Mouse (Mus musculus) cerebellum, postnatal 36 days (tissue): Measurements from ENCODE around the gene Aacs.
"Not testable (repeated sequence)": the region's sequence is repeated elsewhere in the genome, so short reads cannot be mapped to it uniquely, and the experiment has no call there.

Experiments used
- DNase-seq, 2 experiments: peaks; one replicate each; pipeline ENCODE4 v3.0.0; 2021 to 2022; ENCODE audit warnings: mixed read lengths in 2 of 2

Gene Aacs

DNA sequence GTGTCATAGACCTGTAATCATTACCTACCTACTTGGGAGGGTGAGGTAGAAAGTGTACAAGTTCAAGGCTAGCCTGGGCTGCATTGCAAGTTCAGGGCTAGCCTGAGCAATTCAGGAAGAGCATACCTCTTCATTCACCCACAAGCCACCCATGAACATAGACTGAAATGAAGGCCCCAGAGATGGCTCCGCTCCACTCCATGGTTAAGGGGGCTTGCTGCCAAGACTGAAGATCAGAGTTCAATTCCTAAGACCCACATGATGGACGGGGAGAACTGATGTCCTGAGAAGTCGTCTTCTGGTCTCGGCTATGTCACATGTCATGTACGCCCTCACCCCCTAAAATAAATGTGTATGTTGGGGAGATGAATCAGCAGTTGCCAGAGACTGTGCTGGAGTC lies 9.1 kb upstream of the Aacs start:
- DNase-seq: no peak

DNA sequence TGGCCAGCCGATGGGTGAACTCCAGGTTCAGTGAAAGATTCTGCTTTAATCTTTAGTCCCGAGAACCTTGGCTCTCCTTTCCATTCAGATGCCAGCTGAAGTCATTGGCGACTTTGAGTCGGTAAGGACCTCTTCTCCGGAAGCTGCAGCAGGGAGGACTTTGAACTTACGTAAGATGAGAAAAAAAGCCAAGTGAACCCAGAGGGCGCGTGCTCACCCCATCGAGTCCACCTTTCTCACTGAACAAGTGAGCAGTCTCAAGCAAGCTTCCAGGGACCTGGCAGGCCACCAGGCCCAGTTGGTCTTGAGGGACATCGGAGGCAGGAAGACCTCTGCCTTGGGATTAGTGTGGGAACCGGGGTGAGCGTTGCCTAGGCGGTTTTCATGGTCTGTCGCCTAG lies 8.4 kb upstream of the Aacs start:
- no peak for DNase-seq

DNA sequence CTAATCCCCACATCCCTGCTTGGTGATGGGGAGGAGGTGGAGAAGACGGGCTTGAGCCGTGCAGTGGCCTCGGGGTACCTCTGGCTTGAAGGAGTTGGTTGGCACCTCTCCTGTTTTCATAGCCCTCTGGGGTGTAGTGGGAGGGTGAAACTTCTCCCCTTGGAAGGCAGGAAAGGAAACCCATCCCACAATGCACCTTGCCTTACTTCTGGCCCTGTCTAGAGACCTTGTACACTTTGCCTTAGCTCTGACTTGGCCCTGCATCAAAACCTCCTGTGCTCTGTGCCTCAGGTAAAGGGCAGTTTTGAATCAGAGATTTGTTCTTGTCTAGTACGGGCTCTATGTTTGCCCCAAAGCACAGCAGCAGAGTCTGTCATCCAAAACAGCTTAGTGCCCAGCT lies 4.9 kb upstream of the Aacs start:
- DNase-seq: no peak

DNA sequence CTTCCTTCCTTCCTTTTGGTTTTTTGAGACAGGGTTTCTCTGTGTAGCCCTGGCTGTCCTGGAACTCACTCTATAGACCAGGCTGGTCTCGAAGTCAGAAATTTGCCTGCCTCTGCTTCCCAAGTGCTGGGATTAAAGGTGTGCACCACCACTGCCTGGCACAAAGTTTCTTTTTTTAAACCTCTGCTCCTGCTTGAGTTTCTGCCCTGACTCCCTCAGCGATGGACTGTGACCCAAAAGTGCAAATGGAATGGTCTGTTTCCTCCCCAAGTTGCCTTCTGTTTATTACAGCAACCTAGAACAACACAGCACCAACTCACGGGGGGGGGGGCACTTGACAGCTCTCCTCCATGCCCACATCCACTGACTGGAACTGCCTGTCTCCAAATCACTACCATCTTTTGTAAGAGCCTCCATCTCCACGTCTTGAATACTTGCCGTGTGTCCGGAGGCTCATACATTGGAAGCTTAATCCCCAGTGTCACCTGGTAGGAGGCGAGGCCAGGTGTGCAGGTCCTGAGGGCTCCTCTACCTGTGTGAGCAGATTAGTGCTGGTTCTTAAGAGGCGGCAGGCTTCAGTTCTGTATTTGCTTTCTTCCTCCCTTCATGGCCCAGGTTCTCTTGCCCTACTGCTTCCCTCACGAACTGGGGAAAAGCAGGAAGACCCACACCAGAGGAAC lies 2.7 kb upstream of the Aacs start:
- DNase-seq: no peak

DNA sequence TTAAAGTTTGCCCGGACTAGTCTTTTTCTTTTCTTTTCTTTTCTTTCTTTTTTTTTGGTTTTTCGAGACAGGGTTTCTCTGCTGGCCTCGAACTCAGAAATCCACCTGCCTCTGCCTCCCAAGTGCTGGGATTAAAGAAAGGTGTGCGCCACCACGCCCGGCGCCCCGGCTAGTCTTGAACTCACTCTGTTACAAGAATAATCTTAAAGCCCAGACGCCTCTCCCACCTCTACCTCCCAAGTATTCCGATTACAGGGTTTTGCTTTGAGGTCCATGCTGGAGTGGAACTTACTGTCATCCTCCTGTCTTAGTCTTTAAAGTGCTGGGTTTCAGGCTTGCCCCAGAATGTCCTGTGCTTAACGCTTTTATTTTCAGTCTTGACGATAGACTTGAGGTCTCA lies 584 bp upstream of the Aacs start:
- DNase-seq: no peak

DNA sequence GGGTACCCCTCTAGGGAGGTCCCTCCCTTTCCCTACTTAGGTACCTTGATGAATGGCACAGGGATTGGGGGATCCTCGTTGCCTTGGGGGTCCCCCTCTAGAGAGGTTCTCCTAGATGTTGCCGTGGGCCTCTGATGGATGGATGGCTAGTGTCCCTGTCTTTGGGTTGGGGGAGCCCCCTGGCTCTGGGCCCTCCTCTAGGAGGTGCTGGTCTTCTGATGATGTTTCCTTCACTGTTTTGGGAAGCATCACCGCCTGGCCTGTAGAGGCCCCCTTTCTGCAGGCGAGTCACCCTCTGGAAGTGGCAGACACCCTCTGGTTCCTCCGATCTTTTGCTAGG lies 642 bp downstream of the Aacs start:
- peak in 1 of 2 experiments; percentile 46 for DNase-seq

DNA sequence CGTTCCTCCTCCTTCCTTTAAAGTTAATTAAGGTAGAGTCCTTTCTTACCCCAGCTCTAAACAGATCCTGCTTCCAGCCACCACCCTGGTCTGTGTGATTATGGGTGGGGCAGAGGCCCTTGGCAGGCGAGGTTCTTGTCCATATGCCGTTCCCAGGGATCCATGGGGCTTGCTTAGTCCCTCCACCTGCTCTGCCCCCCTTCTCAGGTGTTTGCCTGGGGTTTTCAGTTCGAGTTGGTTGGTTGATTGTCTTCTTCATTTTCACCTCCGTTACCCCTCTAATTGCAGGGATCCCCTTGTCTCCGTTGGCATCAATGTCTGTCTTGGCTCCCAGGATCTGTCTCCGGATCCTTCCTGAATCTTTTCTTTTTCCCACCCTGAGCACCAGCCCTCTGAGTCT lies 1.2 kb downstream of the Aacs start:
- DNase-seq: peak; percentile 59

DNA sequence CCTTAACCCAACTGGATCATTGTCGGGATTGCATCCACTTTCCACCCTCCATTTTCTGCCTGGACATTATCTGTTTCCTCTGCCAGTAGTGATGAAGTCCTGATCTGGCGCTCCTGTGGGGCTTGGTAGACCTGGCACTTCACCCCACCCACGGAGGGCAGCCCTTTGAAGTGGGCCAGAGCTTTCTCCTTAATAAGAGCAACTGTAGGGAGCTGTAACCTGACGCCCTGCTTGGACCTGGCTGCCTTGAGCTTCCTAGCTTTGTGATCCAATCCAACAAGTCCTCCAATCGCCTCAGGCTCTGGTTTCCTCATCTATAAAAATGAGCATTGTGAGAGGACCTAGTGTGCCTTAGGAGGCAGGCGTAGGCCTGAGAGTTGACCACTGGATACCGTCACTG lies 1.9 kb downstream of the Aacs start:
- no peak for DNase-seq

DNA sequence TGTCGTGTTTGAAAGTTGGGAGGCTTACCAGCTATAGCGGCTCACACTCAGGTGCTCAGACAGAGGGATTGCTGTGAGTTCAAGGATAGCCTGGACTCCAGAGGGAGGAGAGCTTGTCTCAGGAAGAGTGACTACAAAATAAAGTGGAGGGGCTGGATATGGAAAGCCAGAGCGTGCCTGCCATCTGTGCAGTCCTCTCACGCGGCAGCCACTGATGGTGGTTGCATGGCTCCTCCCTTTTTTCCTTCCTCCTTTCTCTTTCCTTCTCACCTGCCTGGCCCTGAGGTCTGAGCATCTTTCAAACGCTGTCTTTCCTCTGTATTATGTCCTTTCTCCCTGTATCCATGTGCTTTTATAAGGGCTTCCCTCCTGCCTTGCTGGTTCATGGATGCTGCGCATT lies 2.4 kb downstream of the Aacs start:
- no peak for DNase-seq

DNA sequence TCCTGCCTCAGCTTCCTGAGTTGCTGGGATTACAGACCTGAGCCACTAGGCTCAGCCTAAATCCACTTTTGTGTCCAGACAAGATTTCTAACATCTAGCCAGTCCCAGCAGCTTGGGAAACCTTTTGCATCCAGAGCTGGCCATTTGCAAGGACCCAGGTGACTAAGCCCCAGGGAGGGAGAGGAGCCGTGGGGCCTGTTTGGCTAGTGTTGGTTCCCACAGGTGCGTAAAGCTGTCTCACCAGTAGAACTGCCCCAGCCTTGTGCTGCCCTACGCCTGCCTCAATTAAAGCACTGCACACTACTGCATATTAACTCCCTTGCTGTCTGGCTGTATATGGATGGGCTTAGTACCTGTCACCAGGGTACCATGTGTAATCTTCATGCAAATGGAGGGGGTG lies 3.8 kb downstream of the Aacs start:
- DNase-seq: no peak

DNA sequence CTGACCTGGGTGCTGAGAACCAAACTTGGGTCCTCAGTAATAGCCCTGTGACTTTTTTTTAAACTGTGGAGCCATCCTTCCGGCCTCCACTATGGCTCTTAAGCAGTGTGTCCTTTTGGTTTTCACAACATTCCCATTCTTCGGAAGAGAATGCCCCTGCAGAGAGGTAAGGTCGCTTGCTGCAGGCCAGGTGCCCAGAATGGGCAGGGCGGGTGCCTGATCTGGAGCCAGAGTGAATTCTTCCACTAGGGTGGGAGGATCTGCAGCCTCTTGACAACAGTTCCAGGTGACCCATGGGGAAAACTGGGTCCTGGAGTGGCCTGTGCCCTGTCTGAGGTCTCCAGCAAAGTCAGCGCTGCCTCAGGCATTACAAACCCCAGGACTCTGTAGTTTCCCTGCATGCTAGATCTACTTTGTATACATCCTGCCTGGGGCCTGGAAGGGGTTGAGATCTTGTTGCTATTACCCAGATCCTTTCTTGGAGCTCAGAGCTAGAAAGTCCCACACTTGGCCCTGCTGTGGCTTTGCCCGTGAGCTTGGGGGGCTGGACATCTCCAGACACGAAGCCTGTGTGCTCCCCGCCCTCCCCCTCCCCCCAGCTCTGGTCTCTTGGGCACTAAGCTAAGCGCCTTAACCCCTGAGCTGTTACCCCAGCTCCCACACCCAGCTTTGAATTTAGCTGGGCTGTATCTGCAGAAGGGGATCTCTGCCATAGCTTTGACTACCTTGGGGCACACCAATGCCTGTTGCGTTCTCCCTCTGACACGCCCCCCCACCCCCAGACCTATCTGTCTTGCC lies 5.0 kb downstream of the Aacs start:
- DNase-seq: no peak

DNA sequence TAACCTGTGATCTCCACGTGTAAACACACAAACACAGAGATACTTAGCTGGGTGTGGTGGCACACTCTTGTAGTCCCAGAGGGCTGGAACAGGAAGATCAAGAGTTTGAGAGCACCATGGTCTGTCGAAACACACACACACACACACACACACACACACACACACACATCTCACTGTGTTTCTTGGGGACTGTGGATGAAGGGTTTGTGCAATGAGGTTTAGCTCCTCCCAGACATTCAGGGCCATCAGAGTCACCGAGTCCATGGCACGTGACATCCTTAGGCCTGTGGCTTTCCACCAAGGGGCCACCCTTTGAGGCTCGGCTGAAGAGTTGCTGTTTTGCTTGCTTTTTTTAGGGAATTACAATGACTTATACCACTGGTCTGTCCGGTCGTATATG lies 6.9 kb downstream of the Aacs start:
- DNase-seq: no peak

DNA sequence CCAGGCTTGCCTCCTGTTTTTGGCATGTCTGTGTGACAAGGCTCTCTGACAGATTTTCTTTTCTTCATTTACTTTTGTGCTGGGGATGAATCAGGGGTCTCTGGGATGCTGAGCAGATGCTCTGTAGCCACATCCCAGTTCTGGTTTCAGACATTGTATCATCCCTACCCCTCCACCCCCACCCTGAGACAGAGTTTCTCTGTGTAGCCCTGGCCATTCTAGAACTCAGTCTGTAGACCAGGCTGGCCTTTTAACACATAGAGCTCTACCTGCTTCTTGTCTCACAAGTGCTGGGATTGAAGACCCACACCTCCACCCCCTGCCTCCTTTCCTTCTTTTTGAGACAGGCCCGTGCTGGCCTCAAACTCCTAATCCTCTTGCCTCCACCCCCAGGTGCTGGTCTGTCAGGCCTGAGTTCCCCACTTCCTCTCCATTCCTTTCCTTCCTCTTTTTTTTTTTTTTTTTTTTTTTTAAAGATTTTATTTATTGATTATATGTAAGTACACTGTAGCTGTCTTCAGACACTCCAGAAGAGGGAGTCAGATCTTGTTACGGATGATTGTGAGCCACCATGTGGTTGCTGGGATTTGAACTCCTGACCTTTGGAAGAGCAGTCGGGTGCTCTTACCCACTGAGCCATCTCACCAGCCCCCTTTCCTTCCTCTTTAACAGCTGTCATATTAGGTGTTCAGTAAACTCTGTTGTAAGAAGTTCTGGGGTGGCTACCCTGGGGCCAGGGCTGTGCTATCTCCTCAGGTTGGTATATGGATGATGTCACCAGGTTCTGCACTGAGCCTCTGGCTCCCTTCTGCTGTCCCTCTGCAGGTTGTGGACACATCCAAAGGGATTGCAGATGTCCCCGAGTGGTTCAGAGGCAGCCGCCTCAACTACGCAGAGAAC lies 8.3 kb downstream of the Aacs start:
- DNase-seq: no peak

DNA sequence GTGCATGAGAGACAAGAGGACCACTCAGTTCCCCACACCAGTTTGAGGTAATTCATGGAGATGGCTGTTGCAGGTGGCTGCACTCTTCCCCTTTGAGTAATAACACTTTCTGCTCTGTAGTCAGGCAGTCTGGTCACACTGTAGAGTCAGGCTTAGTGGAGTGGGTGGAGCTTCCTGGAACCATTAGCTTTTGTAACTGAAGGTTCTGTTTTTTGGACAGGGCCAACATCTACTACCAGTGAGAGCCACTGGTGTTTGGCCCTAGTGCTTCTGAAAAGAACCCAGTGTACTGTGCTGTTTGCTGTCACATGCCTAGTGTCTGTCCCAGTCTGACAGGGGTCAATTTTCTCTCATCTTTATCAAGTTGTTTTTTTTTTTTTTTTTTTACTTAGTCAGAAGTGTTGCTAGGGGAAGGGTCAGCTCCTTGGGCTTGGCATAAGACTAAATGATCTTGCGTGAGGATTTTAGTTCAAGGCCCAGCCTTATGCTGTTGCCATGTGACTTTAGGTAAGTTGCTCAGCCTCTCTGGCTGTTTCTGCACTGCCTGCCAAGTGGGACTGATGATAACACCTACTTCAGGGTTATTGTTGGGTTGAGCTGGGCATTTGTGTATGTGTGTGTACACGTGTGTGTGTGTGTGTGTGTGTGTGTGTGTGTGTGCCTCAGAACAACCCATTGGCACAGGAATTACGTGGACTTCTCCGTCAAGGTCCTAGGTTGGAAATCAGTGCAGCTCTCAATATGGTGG lies 9.6 kb downstream of the Aacs start:
- DNase-seq: no peak

DNA sequence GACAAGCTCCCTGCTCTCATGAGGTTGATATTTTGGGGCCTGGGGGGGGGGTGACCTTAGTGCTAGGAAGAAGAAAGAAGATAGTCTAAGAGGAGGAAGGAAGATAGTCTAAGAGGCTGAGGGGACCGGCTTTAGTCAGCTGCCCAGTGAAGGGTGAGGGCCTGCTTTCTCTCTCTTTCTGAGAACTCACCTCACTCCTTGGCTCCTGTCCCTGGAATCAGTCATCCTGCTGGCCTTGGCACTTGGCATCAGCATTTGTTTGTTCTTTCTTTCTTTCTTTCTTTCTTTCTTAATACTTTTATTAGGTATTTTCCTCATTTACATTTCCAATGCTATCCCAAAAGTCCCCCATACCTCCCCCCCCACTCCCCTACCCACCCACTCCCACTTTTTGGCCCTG lies 10.5 kb downstream of the Aacs start:
- DNase-seq: no peak

DNA sequence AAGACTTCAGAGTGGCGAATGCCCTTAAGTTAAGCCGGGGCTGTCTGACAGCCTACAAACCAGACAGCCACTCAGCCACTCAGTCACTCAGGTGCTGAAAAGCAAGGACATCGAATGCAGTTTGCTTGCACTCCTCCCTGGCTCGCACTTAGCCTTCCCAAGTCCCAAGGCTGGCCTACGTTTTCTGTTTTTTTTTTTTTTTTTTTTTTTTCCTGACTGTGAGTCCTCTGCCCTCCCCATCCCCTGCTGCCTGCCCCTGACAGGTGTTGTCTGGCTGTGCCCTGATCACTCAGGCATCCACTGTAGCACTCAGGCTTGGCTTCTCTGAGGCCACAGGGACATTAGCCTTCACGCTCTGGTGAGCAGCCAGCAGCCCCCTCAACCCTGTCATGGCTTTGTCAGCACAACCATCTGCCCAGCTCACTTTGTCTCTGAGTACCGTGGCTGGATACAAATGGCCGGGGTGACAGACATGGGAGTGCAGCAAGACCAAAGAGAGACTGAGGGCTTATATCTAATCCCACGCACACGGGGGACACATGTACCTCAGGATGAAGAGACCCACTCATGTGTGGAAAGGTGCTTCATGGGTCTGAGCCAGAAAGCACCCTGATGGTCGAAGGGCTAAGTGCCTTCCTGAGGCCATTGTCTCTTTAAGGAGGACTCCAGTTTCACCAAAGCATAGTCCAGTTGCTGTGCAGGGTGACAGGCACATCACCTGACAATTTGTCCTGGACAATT lies 11.9 kb downstream of the Aacs start:
- peak; percentile 64 to 74 for DNase-seq

DNA sequence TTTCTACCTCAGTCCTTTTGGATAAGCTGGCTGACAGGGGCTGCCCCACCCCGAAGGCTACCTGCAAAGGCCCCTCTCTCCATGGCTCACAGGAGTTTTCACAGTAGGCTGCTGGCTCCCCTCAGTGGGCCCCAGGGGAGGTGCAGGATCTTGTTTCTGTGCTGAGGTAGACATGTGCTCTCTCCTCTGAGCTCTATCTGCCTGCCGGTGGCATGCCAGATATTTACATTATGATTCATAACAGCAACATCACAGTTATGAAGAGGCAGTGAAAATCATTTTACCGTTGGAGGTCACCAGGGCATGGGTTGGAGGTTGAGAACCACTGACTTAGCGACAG lies 12.5 kb downstream of the Aacs start:
- no peak for DNase-seq

DNA sequence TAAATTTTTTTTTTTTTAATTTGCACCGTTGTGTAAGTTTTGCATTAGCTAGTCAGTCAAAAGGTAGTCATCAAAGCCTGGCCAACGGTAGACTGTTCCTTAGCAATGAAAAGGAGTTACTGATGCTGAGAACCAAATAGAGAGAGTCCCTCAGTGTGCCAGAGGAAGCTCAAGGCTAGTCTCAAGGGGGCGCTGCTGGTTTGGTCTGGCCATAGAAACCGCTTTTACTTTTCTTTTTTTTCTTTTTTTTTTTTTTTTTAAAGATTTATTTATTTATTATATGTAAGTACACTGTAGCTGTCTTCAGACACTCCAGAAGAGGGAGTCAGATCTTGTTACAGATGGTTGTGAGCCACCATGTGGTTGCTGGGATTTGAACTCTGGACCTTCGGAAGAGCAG lies 13.3 kb downstream of the Aacs start:
- not testable (repeated sequence) for DNase-seq

DNA sequence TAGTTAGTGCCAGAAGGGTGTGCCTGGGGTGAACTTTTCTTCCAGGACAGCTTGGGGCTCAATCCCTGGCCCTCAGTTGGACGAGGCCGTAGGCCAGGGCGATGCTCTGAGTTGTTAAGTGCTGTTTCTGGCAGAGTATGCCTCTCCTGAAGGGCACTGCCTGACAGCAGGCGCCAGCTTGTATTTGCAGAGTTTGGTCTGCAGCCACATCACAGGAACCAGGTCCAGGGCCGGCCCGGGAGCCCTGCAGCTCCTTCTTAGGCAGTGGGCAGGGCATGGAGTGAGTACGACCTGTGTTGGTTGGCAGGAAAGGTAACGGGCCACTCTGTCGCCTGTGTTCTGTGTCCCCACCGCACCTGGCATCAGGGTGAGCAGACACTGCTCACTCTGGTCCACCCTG lies 15.5 kb downstream of the Aacs start:
- DNase-seq: peak; percentile 64 to 72

DNA sequence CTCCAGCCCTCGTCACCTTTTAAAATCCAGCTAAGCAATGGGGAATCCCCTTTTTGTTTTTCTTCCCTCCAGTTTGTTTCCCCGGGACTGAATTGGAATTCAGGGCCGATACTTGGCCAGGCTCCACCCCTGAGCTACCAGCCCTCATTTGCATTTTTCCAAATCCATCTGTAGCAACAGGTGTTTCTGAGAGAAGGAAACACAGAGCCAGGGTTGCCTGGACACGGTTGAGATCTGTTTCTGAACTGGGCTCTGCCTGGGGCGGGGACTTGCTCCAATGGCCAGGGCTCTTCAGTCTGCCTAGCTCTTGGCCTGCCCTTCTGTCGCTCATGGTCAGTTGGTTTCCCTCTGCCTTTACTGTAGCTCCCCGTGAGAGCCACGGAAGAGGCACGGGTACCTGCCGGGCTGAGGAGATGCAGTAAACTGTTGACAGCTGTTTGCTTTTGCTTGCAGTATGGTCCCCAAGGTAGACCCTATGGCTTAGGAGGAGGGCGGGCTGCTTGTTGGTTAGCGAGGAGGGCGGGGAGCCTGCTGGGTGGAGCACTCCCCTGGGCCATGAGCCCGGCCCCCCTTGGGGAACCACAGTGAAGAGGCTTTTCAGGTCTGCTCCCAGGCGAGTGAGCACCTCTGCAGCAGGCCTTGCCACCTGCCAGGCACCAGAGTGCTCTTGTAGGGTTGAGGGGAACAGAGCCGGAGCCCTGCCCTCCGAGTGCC lies 16.9 kb downstream of the Aacs start:
- no peak for DNase-seq

DNA sequence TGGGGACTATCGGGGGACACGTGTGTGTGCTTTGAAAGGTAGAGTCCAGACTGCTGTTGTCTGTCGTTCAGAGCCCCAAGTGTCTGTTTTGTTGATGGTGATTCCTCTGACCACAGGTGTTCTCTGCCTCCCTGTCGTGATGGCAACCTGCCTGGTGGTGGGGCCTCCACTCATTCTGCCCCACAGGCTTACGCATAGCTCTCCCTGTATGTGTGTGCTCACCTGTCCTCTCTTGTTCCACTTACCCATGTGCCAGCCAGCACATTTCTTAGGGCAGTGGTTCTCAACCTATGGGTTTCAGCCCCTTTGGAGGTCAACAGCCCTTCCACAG lies 17.4 kb downstream of the Aacs start:
- DNase-seq: no peak

DNA sequence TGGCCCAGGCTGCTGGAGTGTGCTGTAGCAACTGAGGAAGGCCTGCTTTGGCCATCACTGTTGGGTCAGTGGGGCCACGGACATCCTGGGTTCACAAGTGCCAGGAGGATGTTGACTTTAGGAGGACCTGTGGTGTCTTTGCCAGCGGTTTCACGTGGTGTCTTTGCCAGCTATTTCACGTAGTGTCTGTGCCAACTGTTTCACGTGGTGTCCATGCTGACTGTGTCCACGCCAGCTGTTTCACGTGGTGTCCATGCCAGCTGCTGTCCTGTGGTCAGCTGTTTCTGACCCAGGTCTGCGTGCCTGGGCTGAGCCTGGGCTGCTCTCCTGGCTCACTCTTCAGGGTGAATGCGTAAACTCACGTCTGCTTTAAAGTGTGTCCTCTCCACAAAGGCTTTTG lies 20.0 kb downstream of the Aacs start:
- no peak for DNase-seq
